Mouse (Mus musculus) bone marrow macrophage, adult 2 months (primary cell): ENCODE results near the gene Mif.

Source experiments
- CTCF ChIP-seq: IDR thresholded peaks from 2 replicates; pipeline ENCODE4 v1.5.1; 2012; ENCODE audit warnings: low read depth, mild to moderate bottlenecking, low read length, moderate library complexity
- POLR2A ChIP-seq: IDR thresholded peaks from 2 replicates; pipeline ENCODE4 v1.6.1; 2012; ENCODE audit warnings: mild to moderate bottlenecking, low read depth, low read length, borderline replicate concordance

DNA sequence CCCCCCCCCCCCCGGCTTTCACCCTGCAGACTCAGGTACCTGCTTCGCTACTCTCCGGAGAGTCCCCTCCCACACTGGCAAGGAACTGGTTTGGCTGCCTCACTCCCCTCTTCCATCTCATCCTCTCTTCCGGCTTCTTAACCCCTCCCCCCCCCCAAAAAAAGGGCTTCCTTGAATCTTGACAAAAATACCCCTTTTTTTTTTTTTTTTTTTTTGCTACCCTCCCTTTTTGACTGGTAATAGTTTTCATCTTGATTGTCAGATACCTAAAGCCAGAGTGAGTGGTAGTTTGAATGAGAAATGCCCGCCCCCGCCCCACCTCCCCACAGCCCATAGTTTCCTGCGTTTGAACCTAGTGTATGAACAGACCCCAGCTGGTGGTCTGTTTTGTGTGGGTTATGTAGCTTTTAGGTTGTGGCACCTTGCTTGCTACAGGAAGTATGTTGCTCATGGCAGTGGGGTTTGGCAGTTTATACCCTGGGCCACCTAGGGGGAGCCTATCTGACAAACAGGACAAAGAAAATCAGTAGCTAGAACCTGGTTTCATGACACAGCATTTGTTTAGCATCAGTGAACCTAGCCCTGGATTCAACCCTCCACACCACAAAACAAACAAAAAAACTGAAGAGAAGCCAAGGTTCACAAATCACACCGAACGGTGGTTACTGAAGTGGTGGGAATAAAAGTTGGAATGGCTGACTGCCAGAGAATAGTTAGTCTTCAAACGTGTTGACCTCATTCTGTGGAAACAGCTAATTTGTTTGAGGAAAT lies 24.1 kb downstream of the Mif start:
- TF ChIP-seq POLR2A, result no peak
- no peak for TF ChIP-seq CTCF
